Mouse (Mus musculus) neural tube, embryonic 11.5 days (tissue): ENCODE results near the gene Nhsl2. TPM values are rescaled to one million over a fixed set of nuclear protein-coding genes. Genes with fewer than 3 reads are reported as not detected.

ENCODE experiments used
- ATAC-seq: fragments of 200-750 bp; cut with Nextera tagmentation; 2 replicates; pipeline ENCODE4 v1.8.0; 2017; ENCODE audit warnings: moderate number of reproducible peaks, mild to moderate bottlenecking, moderate TSS enrichment, moderate library complexity; ENCODE audit not compliant: insufficient read depth, low FRiP score, low TSS enrichment
- DNase-seq: peaks from one replicate; pipeline ENCODE4 v3.0.0-alpha.2; 2015; ENCODE audit warnings: low spot score
- H3K27ac ChIP-seq: fragments of 300-500 bp; sonication (generic); 2 replicates; pipeline ENCODE4 v1.5.1; 2014; ENCODE audit warnings: low read depth, mild to moderate bottlenecking, low read length
- H3K27me3 ChIP-seq: fragments of 300-500 bp; sonication (generic); 2 replicates; pipeline ENCODE4 v1.6.1; 2014; ENCODE audit warnings: mild to moderate bottlenecking, low read length, mixed read lengths; ENCODE audit not compliant: control insufficient read depth, insufficient read depth
- H3K36me3 ChIP-seq: fragments of 300-500 bp; sonication (generic); 2 replicates; pipeline ENCODE4 v1.6.1; 2014; ENCODE audit warnings: mild to moderate bottlenecking, low read length, moderate library complexity, mixed read lengths; ENCODE audit not compliant: control insufficient read depth, insufficient read depth
- H3K4me1 ChIP-seq: fragments of 300-500 bp; sonication (generic); 2 replicates; pipeline ENCODE4 v1.6.1; 2014; ENCODE audit warnings: low read length, mixed read lengths; ENCODE audit not compliant: control insufficient read depth, insufficient read depth
- H3K4me2 ChIP-seq: fragments of 300-500 bp; sonication (generic); 2 replicates; pipeline ENCODE4 v1.6.1; 2014; ENCODE audit warnings: low read depth, mild to moderate bottlenecking, moderate library complexity
- H3K4me3 ChIP-seq: fragments of 300-500 bp; sonication (generic); 2 replicates; pipeline ENCODE4 v1.5.1; 2014; ENCODE audit warnings: low read depth, low read length
- H3K9ac ChIP-seq: fragments of 300-500 bp; sonication (generic); 2 replicates; pipeline ENCODE4 v1.6.1; 2014; ENCODE audit warnings: mild to moderate bottlenecking, low read length
- H3K9me3 ChIP-seq: fragments of 300-500 bp; sonication (generic); 2 replicates; pipeline ENCODE4 v1.6.1; 2016; ENCODE audit warnings: low read length; ENCODE audit not compliant: control insufficient read depth
- WGBS: fragments of 180-500 bp; shearing (Covaris S2); extraction: QIAGEN DNeasy Blood & Tissue Kit; methylation state at CpG from one replicate; pipeline ENCODE4 v1.1.7; 2014; 5-methylcytosine and 5-hydroxymethylcytosine counted together
- polyA plus RNA-seq: library from polyadenylated mRNA; unstranded; fragments of >200 nt; fragmentation: Nextera tagmentation; extraction: Ambion mirVana; gene quantifications from 2 replicates; pipeline ENCODE4 v1.2.1, GENCODE M21; 2014

Nhsl2 gene
- polyA plus RNA-seq, 1 experiment from 2014 or later = 11.6 TPM

- Histone ChIP-seq H3K4me2 (no peak overlapping the region), H3K4me3 (no peak overlapping the region), H3K9ac (no peak overlapping the region), H3K27me3 (no peaks in the 10 kb centered on the region), H3K27ac (no peak overlapping the region), H3K36me3 (no peaks in the 10 kb centered on the region), H3K4me1 (no peaks in the 10 kb centered on the region), H3K9me3 (no peaks in the 10 kb centered on the region)
- 81% methylated on average over 3 of the region's 3 CpGs for WGBS
- DNase-seq = no peak
- ATAC-seq = no peak
Measured at GRCm38 (mm10) chrX:102036866-102037361, 187.7 kb downstream of the Nhsl2 start.

DNA sequence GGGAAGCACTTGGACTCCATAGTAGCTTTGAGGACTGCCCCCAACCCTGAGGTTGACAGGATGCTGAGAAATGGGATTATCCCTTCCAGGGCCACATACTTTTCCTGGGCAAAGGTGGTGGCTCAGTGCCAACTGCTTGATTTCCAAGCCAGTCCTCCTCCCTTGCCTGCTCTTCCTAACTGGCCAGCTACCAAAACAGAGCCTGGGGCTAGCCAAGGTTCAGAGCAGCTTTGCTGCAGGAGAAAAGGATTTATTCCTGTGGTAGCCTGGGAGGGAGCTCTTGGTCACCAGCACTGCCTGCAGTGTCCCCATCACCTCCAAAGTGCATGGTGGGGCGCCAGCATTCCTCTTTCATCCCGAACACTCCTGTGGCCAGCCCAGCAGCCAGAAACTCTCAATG, 188.3 kb downstream of the Nhsl2 start:
- Histone ChIP-seq H3K36me3 (no peaks in the 10 kb centered on the region), H3K4me1 (no peaks in the 10 kb centered on the region), H3K27ac (no peak overlapping the region), H3K9me3 (no peaks in the 10 kb centered on the region), H3K27me3 (no peaks in the 10 kb centered on the region), H3K4me2 (no peak overlapping the region), H3K9ac (no peak overlapping the region), H3K4me3 (no peak overlapping the region)
- ATAC-seq (no peak), DNase-seq (no peak)
- WGBS = 64% methylated on average over 2 of the region's 2 CpGs

- no peak overlapping the region for H3K9ac ChIP-seq
- no peaks in the 10 kb centered on the region for H3K27me3 ChIP-seq
- 78% methylated on average over 7 of the region's 7 CpGs for WGBS
- H3K4me3 ChIP-seq = no peak overlapping the region
- H3K27ac ChIP-seq = no peak overlapping the region
- DNase-seq (no peak), ATAC-seq (no peak)
- no peaks in the 10 kb centered on the region for H3K4me1 ChIP-seq
- no peaks in the 10 kb centered on the region for H3K9me3 ChIP-seq
- H3K4me2 ChIP-seq = no peak overlapping the region
- H3K36me3 ChIP-seq = no peaks in the 10 kb centered on the region
Measured at GRCm38 (mm10) chrX:102041562-102041961, 192.4 kb downstream of the Nhsl2 start.

- H3K36me3 ChIP-seq = no peaks in the 10 kb centered on the region
- WGBS = 87% methylated on average over 4 of the region's 4 CpGs
- no peaks in the 10 kb centered on the region for H3K9me3 ChIP-seq
- no peak overlapping the region for H3K9ac ChIP-seq
- no peak overlapping the region for H3K4me3 ChIP-seq
- H3K27me3 ChIP-seq = no peaks in the 10 kb centered on the region
- DNase-seq (no peak), ATAC-seq (no peak)
- H3K4me1 ChIP-seq = no peaks in the 10 kb centered on the region
- H3K4me2 ChIP-seq = no peak overlapping the region
- H3K27ac ChIP-seq = no peak overlapping the region
Measured at GRCm38 (mm10) chrX:102042386-102042785, 193.2 kb downstream of the Nhsl2 start.

DNA sequence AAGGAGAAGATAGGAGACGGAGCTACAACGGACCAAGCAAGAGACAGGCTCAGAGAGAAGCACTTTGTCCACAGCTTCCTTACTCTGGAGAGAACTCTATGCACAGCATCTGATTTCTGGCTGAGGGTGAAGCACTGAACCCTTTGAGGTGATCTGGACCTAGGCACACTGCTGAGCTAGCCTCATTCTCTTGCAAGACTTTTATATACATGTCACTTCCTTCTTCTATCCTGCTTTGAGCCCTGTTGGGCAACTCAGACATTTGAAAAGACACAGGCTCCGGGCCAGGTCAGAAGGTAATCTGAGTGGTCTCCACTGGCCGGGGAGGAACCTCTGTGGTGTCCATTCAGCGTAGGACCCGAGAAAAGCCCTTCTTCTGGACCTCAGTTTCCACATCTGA, 201.4 kb downstream of the Nhsl2 start:
- no peak overlapping the region for H3K27ac ChIP-seq
- H3K4me3 ChIP-seq = no peak overlapping the region
- H3K27me3 ChIP-seq = no peaks in the 10 kb centered on the region
- H3K36me3 ChIP-seq = no peaks in the 10 kb centered on the region
- DNase-seq (no peak), ATAC-seq (no peak)
- H3K9me3 ChIP-seq = no peaks in the 10 kb centered on the region
- WGBS = 87% methylated on average over 6 of the region's 6 CpGs
- no peak overlapping the region for H3K4me2 ChIP-seq
- H3K9ac ChIP-seq = no peak overlapping the region
- H3K4me1 ChIP-seq = no peaks in the 10 kb centered on the region

- H3K36me3 ChIP-seq = no peaks in the 10 kb centered on the region
- ATAC-seq (no peak), DNase-seq (no peak)
- no peak overlapping the region for H3K4me2 ChIP-seq
- no peaks in the 10 kb centered on the region for H3K9me3 ChIP-seq
- 76% methylated on average over 4 of the region's 4 CpGs for WGBS
- no peak overlapping the region for H3K27ac ChIP-seq
- no peak overlapping the region for H3K4me3 ChIP-seq
- H3K27me3 ChIP-seq = no peaks in the 10 kb centered on the region
- H3K4me1 ChIP-seq = no peaks in the 10 kb centered on the region
- no peak overlapping the region for H3K9ac ChIP-seq
Measured at GRCm38 (mm10) chrX:102051225-102051624, 202.0 kb downstream of the Nhsl2 start.

DNA sequence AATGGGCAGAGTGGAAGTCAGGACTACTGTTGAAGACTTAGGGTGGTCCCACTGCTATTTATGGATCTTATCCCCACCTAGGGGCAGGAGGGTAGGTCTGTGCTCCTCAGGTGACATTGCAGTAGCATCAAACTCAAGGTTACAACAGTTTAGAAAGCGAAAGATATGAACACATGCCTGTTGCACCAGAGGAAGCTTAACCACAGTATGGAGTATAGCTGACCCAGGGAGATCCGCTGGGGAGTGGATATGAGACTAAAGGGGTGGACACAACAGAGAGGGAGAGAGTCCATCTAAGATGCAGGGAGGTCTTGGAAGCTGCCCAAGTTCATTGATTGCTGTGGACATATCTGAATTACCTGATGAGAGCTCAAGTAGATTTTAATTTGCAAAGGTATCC, 204.2 kb downstream of the Nhsl2 start:
- Histone ChIP-seq H3K4me3 (no peak overlapping the region), H3K27me3 (no peaks in the 10 kb centered on the region), H3K9ac (no peak overlapping the region), H3K4me1 (no peaks in the 10 kb centered on the region), H3K4me2 (no peak overlapping the region), H3K9me3 (no peaks in the 10 kb centered on the region), H3K36me3 (no peaks in the 10 kb centered on the region), H3K27ac (no peak overlapping the region)
- 92% methylated on average over 2 of the region's 2 CpGs for WGBS
- ATAC-seq (no peak), DNase-seq (no peak)

GRCm38 (mm10) chrX:102054009-102054408, 204.8 kb downstream of the Nhsl2 start:
- no peak overlapping the region for H3K9ac ChIP-seq
- H3K4me1 ChIP-seq = no peaks in the 10 kb centered on the region
- no peak overlapping the region for H3K4me3 ChIP-seq
- ATAC-seq (no peak), DNase-seq (no peak)
- no peak overlapping the region for H3K4me2 ChIP-seq
- 83% methylated on average over 4 of the region's 4 CpGs for WGBS
- no peak overlapping the region for H3K27ac ChIP-seq
- no peaks in the 10 kb centered on the region for H3K9me3 ChIP-seq
- H3K27me3 ChIP-seq = no peaks in the 10 kb centered on the region
- no peaks in the 10 kb centered on the region for H3K36me3 ChIP-seq

GRCm38 (mm10) chrX:102059437-102059836, 210.3 kb downstream of the Nhsl2 start:
- Histone ChIP-seq H3K27ac (no peak overlapping the region), H3K36me3 (no peaks in the 10 kb centered on the region), H3K4me1 (no peaks in the 10 kb centered on the region; the same call in 1 of the 2 replicates), H3K9me3 (no peaks in the 10 kb centered on the region), H3K4me3 (no peak overlapping the region), H3K27me3 (no peaks in the 10 kb centered on the region), H3K9ac (no peak overlapping the region), H3K4me2 (no peak overlapping the region)
- DNase-seq (no peak), ATAC-seq (no peak)
- WGBS = 62% methylated on average over 9 of the region's 9 CpGs
